Mouse (Mus musculus): Measurements from ENCODE around the gene Rpa2.

Gene Rpa2

DNA sequence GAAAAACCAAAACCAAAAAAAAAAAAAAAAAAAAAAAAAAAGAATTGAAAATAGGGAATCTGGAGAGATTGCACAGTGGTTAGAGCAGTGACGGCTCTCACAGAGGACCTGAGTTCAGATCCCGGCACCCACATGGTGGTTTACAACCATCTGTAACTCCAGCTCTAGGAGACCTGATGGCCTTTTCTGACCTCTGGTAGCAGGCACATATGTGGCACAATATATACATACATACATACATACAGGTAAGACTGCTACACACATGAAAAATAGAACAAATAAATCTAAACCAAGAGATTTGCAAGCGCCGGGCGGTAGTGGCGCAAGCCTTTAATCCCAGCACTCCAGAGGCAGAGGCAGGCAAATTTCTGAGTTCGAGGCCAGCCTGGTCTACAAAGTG, 35.7 kb downstream of the Rpa2 start:
- no peak for DNase-seq (ENCODE audit: low spot score in 2 of 2)

DNA sequence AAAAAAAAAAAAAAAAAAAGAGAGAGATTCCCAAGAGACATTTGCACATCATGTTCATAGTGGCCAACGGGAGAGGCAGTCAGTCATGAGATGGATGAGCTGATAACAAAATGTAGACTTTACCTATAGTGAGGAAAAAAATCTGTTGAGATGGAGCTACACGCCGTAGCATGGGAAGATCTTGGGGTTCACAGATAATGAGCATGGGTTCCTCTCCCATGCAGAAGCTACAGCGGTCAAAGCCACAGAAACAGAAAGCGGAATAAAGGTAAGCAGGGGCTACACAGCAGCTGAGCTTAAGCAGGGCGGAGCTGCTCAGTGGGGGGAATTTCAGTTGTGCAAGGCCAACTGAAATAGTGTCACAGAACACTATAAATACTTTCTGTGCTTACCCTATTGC, 36.2 kb downstream of the Rpa2 start:
- peak; percentile 41 to 66 for DNase-seq (ENCODE audit: low spot score in 2 of 2)

DNA sequence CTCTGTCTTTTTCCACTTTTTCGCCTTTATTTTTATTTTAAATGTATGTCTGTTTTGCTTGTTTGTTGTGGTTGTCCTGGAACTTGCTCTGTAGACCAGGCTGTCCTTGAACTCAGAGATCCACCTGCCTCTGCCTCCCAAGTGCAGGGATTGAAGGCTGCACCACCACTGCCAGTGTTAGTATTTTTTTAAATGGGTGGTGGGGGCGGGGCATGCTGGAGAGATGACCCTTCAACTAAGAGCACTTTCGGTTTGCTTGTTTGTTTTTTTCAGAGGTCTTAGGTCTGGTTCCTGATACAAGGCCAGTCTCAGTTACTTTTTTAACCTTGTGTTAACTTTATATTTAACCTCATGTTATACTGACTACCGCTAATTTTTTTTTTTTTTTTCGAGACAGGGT, 37.0 kb downstream of the Rpa2 start:
- DNase-seq (ENCODE audit: low spot score in 2 of 2): no peak

DNA sequence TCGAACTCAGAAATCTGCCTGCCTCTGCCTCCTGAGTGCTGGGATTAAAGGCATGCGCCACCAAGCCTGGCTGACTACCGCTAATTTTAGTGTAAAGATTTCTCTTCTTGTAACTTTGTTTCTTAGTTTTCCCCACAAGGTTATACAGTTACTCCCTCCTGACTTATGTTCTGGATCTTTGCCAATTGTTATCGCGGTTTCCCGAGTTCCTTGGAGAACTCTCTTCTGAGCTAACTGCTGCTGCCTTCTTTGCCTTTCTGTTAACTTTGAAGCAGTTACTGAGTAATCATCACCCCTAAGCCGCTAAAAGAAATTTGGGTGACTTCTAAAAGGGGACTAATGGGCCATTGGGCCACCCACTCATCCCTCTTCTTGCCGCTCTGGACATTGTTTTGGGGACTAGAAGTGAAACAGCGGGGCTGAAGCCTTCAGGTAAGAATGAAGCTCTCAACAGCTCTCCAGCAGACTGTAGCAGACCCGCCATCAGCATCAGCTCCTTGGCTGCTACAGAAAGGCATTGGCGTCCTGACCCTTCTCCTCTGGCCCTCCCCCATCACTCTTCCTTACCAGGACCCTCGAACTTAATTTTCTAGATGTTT, 37.6 kb downstream of the Rpa2 start:
- DNase-seq (ENCODE audit: low spot score in 2 of 2): no peak

DNA sequence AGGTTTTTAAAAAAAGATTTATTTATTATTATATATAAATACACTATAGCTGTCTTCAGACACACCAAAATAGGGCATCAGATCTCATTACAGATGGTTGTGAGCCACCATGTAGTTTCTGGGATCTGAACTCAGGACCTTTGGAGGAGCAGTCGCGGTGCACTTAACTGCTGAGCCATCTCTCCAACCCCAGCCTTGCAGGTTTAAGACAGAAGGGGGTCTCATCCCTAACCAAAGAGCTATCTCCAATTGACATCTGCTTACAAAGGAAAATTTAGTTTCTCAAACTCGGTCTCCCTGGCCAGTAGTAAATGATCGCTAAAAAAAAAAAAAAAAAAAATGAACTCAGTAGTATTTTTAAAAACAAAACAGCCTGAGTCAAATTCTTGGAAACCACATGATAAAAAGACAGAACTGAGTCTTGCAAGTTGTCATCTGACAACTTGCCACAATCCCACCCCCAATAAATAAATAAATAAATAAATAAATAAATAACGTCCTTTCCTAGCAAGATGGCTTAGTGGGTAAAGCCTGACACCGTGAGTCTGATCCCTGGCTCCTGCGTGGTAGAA, 38.6 kb downstream of the Rpa2 start:
- no peak for DNase-seq (ENCODE audit: low spot score in 2 of 2)

DNA sequence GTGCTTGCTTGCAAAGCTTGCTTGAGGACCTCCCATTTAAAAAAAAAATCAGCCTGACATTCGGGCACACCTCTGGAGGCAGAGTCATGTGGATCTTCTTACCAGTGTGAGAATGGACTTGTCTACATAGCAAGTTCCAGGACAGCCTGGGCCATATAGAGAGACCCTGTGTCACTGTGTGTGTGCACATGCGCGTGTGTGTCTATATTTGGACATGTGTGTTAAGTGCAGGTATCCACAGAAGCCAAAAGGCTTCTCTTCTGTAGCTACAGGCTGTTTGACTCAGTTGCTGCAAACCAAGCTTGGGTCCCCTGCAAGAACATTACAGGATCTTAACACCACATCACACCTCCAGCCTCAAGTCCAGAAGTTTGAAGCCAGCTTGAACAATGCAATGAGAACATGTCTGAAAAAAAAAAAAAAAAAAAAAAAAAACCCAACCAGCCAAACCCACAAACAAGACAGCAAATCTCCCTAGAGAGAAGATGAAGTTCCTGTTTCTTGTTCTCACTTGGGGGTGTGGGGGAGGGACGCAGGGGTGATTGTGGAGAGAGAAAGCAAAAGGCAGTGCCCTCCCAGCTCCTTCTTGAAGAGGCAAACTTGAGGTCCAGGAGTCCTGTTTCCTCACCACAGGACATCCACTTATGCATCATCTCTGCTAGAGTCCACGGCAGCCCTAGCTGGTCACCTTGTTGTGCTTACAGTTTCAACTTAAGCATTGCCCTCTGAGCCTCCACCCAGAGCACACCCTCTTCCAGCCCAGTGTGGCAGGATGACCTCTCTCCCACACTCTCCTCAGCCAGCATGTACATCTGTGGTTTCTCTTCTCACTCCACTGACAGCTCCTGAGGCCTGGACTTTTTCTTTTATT, 39.9 kb downstream of the Rpa2 start:
- DNase-seq (ENCODE audit: low spot score in 2 of 2): peak; percentile 57 to 73

DNA sequence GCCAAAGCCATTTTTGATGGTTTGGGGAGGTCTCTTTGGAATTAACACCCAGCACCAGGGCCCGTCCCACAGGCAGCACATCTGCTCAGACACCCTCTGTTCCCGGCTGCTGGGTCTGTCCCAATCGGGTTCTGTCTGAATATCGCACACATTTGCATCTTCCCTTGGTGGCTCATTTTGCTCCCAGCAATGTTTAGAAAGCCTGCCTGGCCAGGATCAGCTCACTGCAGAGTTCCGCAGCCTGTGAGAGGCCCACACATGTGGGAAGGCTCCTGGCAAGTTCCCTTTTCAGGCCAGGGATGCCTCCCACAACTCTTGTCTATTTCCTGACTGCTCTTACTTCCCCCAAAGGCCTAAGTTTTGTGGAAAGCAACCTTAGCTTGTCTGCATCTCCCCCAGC, 41.5 kb downstream of the Rpa2 start:
- no peak for DNase-seq (ENCODE audit: low spot score in 2 of 2)

DNA sequence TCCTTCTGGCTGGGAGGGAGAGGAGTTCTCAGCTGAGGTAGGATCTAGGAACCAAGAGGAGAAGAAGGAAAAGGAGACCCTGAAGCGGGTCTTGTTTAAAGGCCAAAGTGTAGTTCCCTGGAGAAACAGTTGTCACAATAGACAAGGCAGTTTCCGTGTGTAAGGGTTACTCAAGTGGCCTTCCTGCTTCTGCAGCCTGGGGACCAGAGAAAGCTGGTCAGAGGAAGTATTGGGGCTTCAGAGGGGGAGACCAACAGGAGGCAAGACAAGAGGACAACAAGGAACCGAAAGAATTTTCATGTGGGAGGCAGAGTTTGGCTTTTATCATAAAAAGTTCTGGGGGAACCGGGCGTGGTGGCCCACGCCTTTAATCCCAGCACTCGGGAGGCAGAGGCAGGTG, 48.3 kb downstream of the Rpa2 start:
- DNase-seq (ENCODE audit: low spot score in 2 of 2): no peak

DNA sequence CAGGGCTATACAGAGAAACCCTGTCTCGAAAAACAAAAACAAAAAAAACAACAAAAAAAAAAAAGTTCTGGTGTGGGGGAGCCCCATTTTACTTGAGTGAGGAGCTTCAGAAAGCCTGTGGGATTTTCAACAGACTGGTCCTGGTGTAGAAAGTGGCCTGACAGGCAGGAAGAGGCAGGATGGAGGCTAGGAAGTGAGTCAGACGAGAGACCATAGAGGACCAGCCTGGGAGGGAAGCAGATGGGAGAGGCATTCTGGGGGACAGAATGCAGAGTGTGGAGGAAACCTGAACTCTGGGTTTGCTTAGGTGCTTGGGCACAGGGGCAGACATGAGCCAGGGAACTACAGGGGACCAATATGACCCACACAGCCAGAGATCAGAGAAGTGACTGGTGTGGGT, 48.7 kb downstream of the Rpa2 start:
- DNase-seq (ENCODE audit: low spot score in 2 of 2): no peak

DNA sequence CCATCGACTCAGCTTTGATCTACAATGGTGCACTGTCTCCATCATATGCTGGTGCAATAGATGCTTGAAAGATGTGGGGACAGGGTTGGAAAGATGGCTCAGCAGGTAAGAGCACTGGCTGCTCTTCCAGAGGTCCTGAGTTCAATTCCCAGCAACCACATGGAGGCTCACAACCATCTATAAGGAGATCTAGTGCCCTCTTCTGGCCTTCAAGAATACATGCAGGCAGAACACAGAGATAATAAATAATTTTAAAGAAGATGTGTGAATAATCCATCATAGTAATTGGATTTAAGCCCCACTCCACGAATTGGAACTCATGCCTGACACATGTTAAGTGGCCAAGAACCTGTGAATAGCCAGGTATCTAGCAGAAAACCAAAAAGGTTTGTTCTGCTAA, 50.3 kb downstream of the Rpa2 start:
- DNase-seq (ENCODE audit: low spot score in 2 of 2): no peak

DNA sequence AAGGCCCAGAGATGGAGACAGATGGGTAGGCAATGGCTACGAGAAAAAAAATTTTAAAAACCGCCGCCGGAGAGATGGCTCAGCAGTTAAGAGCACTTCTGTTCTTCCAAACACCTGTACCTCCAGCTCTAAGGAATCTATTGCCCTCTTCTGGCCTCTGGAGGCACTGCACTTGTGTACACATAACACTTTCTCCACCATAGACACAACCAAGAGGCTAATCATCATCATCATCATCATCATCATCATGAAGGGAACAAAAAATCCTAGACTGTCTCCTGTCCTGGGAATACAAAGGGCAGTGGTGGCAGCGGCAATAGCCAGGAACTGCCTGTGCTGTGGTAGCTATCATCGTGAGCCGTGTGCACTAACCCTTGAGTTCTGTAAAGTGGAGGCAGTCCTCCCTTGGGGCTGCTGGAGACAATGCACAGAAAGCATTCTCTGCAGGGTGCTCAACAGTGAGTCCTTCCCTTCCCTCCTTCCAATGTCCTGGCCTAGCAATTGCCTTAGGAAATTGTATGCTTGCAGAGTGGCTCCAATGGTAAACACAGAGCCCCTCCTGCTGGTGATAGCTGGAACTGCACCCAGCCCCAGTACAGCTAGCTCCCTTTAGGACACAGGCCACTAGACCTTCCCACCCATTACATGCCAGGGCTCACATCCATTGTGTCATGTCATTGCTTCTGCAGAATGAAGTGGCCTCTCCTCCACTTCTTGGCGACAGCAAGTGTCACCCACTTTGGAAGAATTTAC, 55.7 kb downstream of the Rpa2 start:
- DNase-seq (ENCODE audit: low spot score in 2 of 2): peak; percentile 86 to 95

All from spleen, postnatal 4 days (tissue).